Mouse (Mus musculus) neural tube, embryonic 10.5 days (tissue): ENCODE data around the gene Moap1.

Source experiments
- DNase-seq: peaks from one replicate; pipeline ENCODE4 v3.0.0-alpha.2; 2017; ENCODE audit warnings: low spot score; ENCODE audit errors: extremely low spot score

Moap1 gene

GRCm38 (mm10) chr12:102742056-102742455 lies 1.4 kb downstream of the Moap1 start:
- DNase-seq, result peak; percentile 11

- DNase-seq, result no peak
These were observed 3.2 kb downstream of the Moap1 start for GRCm38 (mm10) chr12:102740285-102740684.

GRCm38 (mm10) chr12:102739096-102739495 lies 4.4 kb downstream of the Moap1 start:
- DNase-seq, result no peak

GRCm38 (mm10) chr12:102733381-102733780 lies 10.1 kb downstream of the Moap1 start:
- DNase-seq, result peak; percentile 72

GRCm38 (mm10) chr12:102730798-102731619 lies 12.5 kb downstream of the Moap1 start:
- no peak for DNase-seq

- DNase-seq, result peak; percentile 93
These were observed 13.3 kb downstream of the Moap1 start for GRCm38 (mm10) chr12:102729855-102730797.

GRCm38 (mm10) chr12:102725761-102726175 lies 17.7 kb downstream of the Moap1 start:
- no peak for DNase-seq

GRCm38 (mm10) chr12:102725146-102725545 lies 18.3 kb downstream of the Moap1 start:
- DNase-seq, result no peak

- DNase-seq, result no peak
These were observed 19.6 kb downstream of the Moap1 start for GRCm38 (mm10) chr12:102723861-102724260.

GRCm38 (mm10) chr12:102722966-102723365 lies 20.5 kb downstream of the Moap1 start:
- no peak for DNase-seq

- no peak for DNase-seq
These were observed 21.0 kb downstream of the Moap1 start for GRCm38 (mm10) chr12:102722451-102722850.

- DNase-seq, result peak; percentile 51
These were observed 23.7 kb downstream of the Moap1 start for GRCm38 (mm10) chr12:102719552-102720315.

- DNase-seq, result no peak
These were observed 28.6 kb downstream of the Moap1 start for GRCm38 (mm10) chr12:102714654-102715395.

- DNase-seq, result no peak
These were observed 29.3 kb downstream of the Moap1 start for GRCm38 (mm10) chr12:102714116-102714515.

- no peak for DNase-seq
These were observed 30.2 kb downstream of the Moap1 start for GRCm38 (mm10) chr12:102713153-102713865.

- no peak for DNase-seq
These were observed 32.5 kb downstream of the Moap1 start for GRCm38 (mm10) chr12:102710851-102711375.

- no peak for DNase-seq
These were observed 33.6 kb downstream of the Moap1 start for GRCm38 (mm10) chr12:102709896-102710295.

GRCm38 (mm10) chr12:102708220-102708619 lies 35.2 kb downstream of the Moap1 start:
- no peak for DNase-seq

GRCm38 (mm10) chr12:102706833-102707463 lies 36.5 kb downstream of the Moap1 start:
- DNase-seq, result no peak
